Mouse (Mus musculus): ENCODE data around the gene Tmem256.

Tmem256 gene

DNA sequence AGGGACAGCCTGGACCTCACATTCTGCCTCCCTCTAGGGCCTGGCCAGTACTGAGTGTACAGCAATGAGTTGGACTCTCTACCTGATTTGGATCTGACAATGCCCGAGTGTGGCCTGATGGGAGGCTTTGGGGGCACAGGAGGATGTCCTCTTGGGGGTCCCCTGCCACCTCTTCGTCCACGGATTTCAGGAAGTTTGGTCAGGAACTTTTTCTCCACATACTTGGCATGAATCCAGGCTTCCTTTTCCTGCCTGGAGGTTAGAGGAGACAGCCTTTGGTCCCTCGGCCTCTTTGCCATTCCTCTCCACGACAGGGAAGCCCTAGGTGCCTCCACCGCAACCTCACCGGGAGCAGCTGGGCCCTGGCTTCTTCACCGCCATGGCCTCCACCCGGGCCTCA, 45.9 kb downstream of the Tmem256 start:
- DNase-seq (ENCODE audit: low spot score): no peak

DNA sequence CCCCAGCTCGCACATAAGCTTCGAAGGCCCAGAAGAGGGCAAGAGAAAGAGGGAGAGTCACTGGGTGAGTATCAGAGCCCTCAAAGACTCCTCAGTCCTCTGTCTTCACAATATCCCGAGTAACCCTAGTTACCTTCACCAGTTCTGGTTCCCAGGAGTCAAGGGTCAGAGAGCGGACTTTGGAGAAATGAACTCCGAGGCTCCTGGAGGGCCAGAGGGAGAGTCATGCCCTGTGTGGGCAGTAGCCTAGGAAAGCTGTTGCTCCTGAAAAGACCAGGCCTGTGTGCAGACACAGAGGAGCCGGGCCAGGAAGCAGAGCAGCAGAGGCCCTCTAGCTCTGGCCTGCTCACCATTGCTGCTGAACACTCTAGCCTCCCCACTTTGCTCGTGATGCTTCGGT, 46.3 kb downstream of the Tmem256 start:
- no peak for DNase-seq (ENCODE audit: low spot score)

DNA sequence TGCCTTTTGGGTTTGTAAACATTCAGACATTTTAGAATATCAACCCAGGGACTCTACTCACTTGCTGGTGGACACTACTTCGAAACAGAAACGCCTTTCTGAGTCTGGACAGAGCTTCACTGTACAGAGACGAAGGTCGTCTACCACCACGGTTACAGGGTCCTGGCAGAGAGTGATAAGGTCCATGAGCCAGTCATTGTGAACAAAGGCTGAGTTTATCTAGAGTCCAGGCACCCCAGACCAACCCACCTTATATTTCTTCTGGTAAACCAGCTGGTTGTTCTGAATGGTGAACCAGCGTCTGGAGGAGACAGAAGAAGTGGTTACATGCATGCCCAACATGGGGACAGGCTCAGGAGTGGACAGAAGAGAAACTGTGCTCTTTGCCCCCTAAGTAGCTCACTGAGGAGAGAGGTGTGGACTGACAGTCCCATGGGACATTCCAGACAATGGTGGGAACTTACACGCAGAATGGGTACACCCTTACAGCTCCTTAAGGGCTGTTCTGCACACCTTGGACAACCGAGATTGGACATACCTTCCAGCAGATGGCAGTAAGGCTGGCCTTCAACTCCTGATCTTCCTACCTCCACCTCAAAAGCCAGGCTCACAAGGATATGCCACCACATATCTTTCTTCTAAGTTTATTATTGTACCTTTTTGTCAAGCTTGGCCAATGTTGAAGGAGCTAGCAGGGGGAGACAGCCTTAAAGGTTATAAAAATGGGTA, 48.8 kb downstream of the Tmem256 start:
- no peak for DNase-seq (ENCODE audit: low spot score)
